In the genomic region with DNA sequence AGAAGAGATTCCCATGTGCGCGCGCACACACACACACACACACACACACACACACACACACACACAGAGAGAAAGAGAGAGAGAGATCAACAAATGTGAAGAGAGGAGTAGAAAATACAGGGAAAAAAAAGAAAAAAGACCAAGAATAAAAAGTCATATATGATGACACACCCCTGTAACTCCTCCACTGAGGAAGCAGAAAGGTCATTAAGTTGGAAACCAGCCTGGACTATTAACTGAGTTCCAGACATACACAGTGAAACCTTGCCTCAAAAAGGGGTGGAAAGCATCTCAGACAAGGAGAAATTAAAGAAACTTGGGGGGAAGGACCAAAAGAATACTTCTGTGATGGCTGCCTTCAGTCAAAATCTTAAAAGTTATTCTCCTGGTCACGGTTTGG, we compare ENCODE assay signal across 24 mouse cellular contexts.
DNase-seq lines count a peak whose midpoint lies in the region; ATAC-seq and TF ChIP-seq lines count a peak whose summit lies in the region.
"Had no signal": no experiment of that assay in that cellular context is flagged by ENCODE, and none has a peak within 500 bp of the region (broad histone marks: within the 10 kb centered on the region; RNA-seq: fewer than 3 reads in every experiment).

No protein-coding gene starts in this region.

- ATAC-seq in lung, embryonic 14.5 days (ENCODE audit: insufficient read depth), result no peak
- no peak for ATAC-seq in lung, postnatal 0 days
- ATAC-seq: forebrain, embryonic 14.5 days; forebrain, postnatal 0 days; hindbrain, embryonic 16.5 days; inflammation-experienced regulatory T-cells, adult 6 months; Patski had no signal

- intact Hi-C loops in left cerebral cortex, postnatal 14 days (cut with DNase I), result no loop called here

- TF ChIP-seq CTCF in lung, embryonic 14.5 days (IDR thresholded peaks at IDR 0.05; ENCODE audit: low read depth), result no peak
- TF ChIP-seq CTCF in lung, postnatal 0 days (IDR thresholded peaks at IDR 0.05), result no peak
- TF ChIP-seq CTCF in bone marrow macrophage, adult 2 months (IDR thresholded peaks at IDR 0.05; ENCODE audit: low read depth, low read length), result no peak

- no peak overlapping the region for H3ac ChIP-seq in myocyte (ENCODE audit: control insufficient read depth, insufficient read length)

- WGBS in lung, embryonic 14.5 days, result 80% methylated on average over 4 of the region's 4 CpGs
- 84% methylated on average over 4 of the region's 4 CpGs for WGBS in lung, postnatal 0 days

- H3K9ac ChIP-seq in lung, embryonic 14.5 days, result no peak overlapping the region
- H3K9ac ChIP-seq in lung, postnatal 0 days (replicated peaks; ENCODE audit: low read depth), result no peak overlapping the region
- H3K9ac ChIP-seq: forebrain, postnatal 0 days; hindbrain, embryonic 13.5 days had no signal

- no peaks in the 10 kb centered on the region for H3K27me3 ChIP-seq in lung, embryonic 14.5 days (ENCODE audit: insufficient read depth, low read length)
- H3K27me3 ChIP-seq in lung, postnatal 0 days (replicated peaks; ENCODE audit: insufficient read depth, low read length), result no peaks in the 10 kb centered on the region
- no peaks in the 10 kb centered on the region for H3K27me3 ChIP-seq in myocyte (ENCODE audit: control insufficient read depth, insufficient read depth, insufficient read length)
- H3K27me3 ChIP-seq: hindbrain, embryonic 13.5 days; Patski had no signal

- H3K27ac ChIP-seq in lung, embryonic 14.5 days (ENCODE audit: low read depth), result peak overlapping the region; percentile 89
- peak overlapping the region; percentile 79 for H3K27ac ChIP-seq in lung, postnatal 0 days (ENCODE audit: low read length)
- peak overlapping the region; percentile 96; the same call in 1 of the 2 replicates for H3K27ac ChIP-seq in bone marrow macrophage, adult 2 months (ENCODE audit: insufficient read depth, low read depth, low read length)
- H3K27ac ChIP-seq: gastrocnemius, adult 2 months; hindbrain, embryonic 10.5 days; hindbrain, embryonic 13.5 days had no signal

- H3K4me1 ChIP-seq in lung, embryonic 14.5 days (ENCODE audit: insufficient read depth), result peaks cover 30% of the 10 kb centered on the region
- H3K4me1 ChIP-seq in lung, postnatal 0 days (ENCODE audit: insufficient read depth, low read depth, low read length), result peaks cover 12% of the 10 kb centered on the region; the same call in 1 of the 2 replicates
- H3K4me1 ChIP-seq in bone marrow macrophage, adult 2 months (ENCODE audit: control insufficient read depth, insufficient read depth, low read length), result peaks cover 60% of the 10 kb centered on the region

- H3K9me3 ChIP-seq in lung, embryonic 14.5 days (ENCODE audit: low read depth, low read length), result no peaks in the 10 kb centered on the region
- no peaks in the 10 kb centered on the region for H3K9me3 ChIP-seq in lung, postnatal 0 days (ENCODE audit: low read length)
- H3K9me3 ChIP-seq: hindbrain, embryonic 10.5 days; hindbrain, embryonic 13.5 days had no signal

- H3K36me3 ChIP-seq in lung, embryonic 14.5 days (ENCODE audit: insufficient read depth), result no peaks in the 10 kb centered on the region
- H3K36me3 ChIP-seq in lung, postnatal 0 days (ENCODE audit: insufficient read depth, low read length), result no peaks in the 10 kb centered on the region
- no peaks in the 10 kb centered on the region for H3K36me3 ChIP-seq in myocyte (ENCODE audit: control insufficient read depth, insufficient read depth)
- H3K36me3 ChIP-seq: hindbrain, embryonic 10.5 days; hindbrain, embryonic 13.5 days had no signal

- H3K79me2 ChIP-seq in myocyte (ENCODE audit: control insufficient read depth, insufficient read depth), result no peaks in the 10 kb centered on the region

- no peak overlapping the region for H3K4me3 ChIP-seq in lung, embryonic 14.5 days (ENCODE audit: low read depth, low read length)
- H3K4me3 ChIP-seq in lung, postnatal 0 days (ENCODE audit: low read depth, low read length), result no peak overlapping the region
- no peak overlapping the region for H3K4me3 ChIP-seq in bone marrow macrophage, adult 2 months (ENCODE audit: insufficient read depth, low read length)
- H3K4me3 ChIP-seq in myocyte, result no peak overlapping the region
- H3K4me3 ChIP-seq: gastrocnemius, adult 2 months; hindbrain, embryonic 10.5 days; hindbrain, embryonic 13.5 days had no signal

- TF ChIP-seq EP300 in lung, postnatal 0 days (IDR thresholded peaks at IDR 0.05), result no peak

- DNase-seq in lung, embryonic 14.5 days, result no peak
- DNase-seq in lung, postnatal 14 days, result no peak
- DNase-seq in lung, postnatal 0 days (ENCODE audit: low spot score), result peak; percentile 13
- no peak for DNase-seq in lung, postnatal 25 days (ENCODE audit: low spot score)
- DNase-seq in cerebellum, postnatal 4 days (ENCODE audit: low spot score in 2 of 2), result no peak
- no peak for DNase-seq in left cerebral cortex, postnatal 14 days (ENCODE audit: low spot score in 2 of 2)
- DNase-seq: adrenal gland, postnatal 14 days; B cell, adult 2 months; cerebellum, adult 11-12 months; cerebellum, adult 8-10 months; cerebellum, postnatal 10 days; cerebellum, postnatal 36 days; forebrain, postnatal 0 days; gastrocnemius, adult 2 months; gastrocnemius, postnatal 14 days had no signal

- TF ChIP-seq POLR2A in bone marrow macrophage, adult 2 months (IDR thresholded peaks at IDR 0.05; ENCODE audit: borderline replicate concordance, low read depth, low read length), result no peak
- TF ChIP-seq POLR2A in myocyte (IDR thresholded peaks at IDR 0.05; ENCODE audit: insufficient read length, low read depth), result no peak

- no peak overlapping the region for H3K4me2 ChIP-seq in lung, embryonic 14.5 days
- no peak overlapping the region for H3K4me2 ChIP-seq in lung, postnatal 0 days (replicated peaks; ENCODE audit: low read depth, low read length)
- no peak overlapping the region for H3K4me2 ChIP-seq in myocyte (ENCODE audit: low read depth)
- H3K4me2 ChIP-seq: heart, embryonic 11.5 days; hindbrain, embryonic 13.5 days had no signal

TF ChIP-seq in myocyte, 11 proteins besides CTCF, POLR2A, EP300 and RAD21:
- TF ChIP-seq CEBPB (IDR thresholded peaks at IDR 0.05; ENCODE audit: insufficient read depth, poor library complexity, severe bottlenecking) (peak; percentile 81; the same call in 1 of the 2 replicates), POLR2AphosphoS2 (IDR thresholded peaks at IDR 0.05; ENCODE audit: insufficient read length, low read depth) (no peak)
